Mouse (Mus musculus): ENCODE results near the gene Adcy6. TPM values are rescaled to one million over a fixed set of nuclear protein-coding genes. Genes with fewer than 3 reads are reported as not detected.

The Adcy6 gene
- polyA plus RNA-seq, 1 experiment = 62.8 TPM

DNA sequence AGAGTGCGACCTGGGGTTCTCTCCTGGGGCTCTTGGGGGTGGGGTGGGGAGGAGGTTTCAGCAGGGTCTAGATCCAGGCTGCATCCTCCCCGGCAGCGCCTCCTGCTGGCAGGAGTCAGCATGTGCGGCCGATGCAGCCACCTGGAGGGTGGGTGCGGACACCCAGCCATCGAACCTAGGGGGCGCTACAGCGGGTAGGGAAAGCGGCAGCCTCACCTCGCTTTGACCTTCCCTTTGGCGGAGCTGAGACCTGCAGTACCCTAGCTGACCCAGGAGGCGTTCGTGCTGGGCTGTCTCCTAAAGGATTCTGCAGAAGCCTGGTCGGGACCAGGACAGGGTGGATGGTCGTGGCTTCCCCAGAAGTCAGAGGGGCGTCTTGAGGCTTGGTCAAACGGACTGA, 21.6 kb upstream of the Adcy6 start:
- Histone ChIP-seq H3K4me3 (replicated peaks; ENCODE audit: extremely low read depth, low read depth, low read length) (no peak overlapping the region), H3K4me1 (ENCODE audit: control insufficient read depth, insufficient read depth, low read length) (peaks cover 8% of the 10 kb centered on the region)
- peak; percentile 55 for DNase-seq
- TF ChIP-seq POLR2A (IDR thresholded peaks at IDR 0.05; ENCODE audit: borderline replicate concordance, extremely low read depth, low read depth, low read length) (no peak), CTCF (IDR thresholded peaks at IDR 0.05; ENCODE audit: insufficient read depth, low read length) (peak; percentile 55)
- 4% methylated on average over 18 of the region's 18 CpGs for WGBS

DNA sequence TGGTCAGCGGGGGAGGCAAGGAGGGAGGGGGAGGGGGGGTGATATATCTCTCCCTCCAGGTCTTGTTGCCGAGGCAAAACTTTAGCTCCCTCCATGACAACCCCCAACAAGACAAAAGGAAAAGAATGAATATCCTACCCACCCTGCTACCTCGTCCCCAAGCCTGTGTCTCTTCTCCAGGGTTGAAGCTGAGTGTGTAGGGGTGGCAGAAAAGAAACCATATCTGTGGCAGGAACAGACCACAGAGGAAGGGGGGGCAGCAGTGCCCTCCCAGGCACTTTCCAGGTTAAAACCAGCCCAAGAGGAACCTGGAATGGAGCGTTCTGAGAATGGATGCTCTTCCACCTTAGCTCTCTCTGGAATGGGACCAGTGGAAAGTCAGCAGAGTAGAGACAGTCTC, 20.7 kb upstream of the Adcy6 start, which contains the start of gene Cacnb3:
Gene Cacnb3 (plus strand): TSS at position 301 of the 400 bp plus-strand sequence.
- peaks cover 8% of the 10 kb centered on the region for H3K4me1 ChIP-seq (ENCODE audit: control insufficient read depth, insufficient read depth, low read length)
- no peak for TF ChIP-seq POLR2A (IDR thresholded peaks at IDR 0.05; ENCODE audit: borderline replicate concordance, extremely low read depth, low read depth, low read length)
- no peak for TF ChIP-seq CTCF (IDR thresholded peaks at IDR 0.05; ENCODE audit: insufficient read depth, low read length)
- WGBS = 49% methylated on average over 4 of the region's 4 CpGs
- no peak for DNase-seq
- H3K4me3 ChIP-seq (replicated peaks; ENCODE audit: extremely low read depth, low read depth, low read length) = no peak within 1 kb of the TSS

DNA sequence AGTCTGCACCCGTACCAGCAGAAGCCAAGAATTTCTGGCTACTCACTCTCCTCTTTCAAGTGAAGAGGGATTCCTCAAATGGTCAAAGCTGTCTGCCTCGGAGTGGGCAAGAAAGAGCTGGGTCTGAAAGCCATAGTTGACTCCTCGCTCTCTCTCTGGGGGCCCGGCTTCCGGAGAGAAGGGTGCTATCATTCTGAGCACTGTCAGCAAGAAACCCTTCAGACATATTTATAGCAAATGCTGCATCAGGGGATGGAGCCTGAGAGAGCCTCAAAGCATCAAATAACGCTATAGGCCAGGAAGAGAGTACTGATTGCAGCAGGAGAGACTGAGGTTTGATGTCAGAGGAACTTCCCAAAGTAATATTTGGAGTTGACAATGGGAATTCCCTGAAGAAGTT, 19.6 kb upstream of the Adcy6 start:
- TF ChIP-seq CTCF (IDR thresholded peaks at IDR 0.05; ENCODE audit: insufficient read depth, low read length) (no peak), POLR2A (IDR thresholded peaks at IDR 0.05; ENCODE audit: borderline replicate concordance, extremely low read depth, low read depth, low read length) (no peak)
- H3K4me1 ChIP-seq (ENCODE audit: control insufficient read depth, insufficient read depth, low read length) = peaks cover 8% of the 10 kb centered on the region
- 47% methylated on average over 6 of the region's 6 CpGs for WGBS
- DNase-seq = no peak
- H3K4me3 ChIP-seq (replicated peaks; ENCODE audit: extremely low read depth, low read depth, low read length) = no peak overlapping the region

DNA sequence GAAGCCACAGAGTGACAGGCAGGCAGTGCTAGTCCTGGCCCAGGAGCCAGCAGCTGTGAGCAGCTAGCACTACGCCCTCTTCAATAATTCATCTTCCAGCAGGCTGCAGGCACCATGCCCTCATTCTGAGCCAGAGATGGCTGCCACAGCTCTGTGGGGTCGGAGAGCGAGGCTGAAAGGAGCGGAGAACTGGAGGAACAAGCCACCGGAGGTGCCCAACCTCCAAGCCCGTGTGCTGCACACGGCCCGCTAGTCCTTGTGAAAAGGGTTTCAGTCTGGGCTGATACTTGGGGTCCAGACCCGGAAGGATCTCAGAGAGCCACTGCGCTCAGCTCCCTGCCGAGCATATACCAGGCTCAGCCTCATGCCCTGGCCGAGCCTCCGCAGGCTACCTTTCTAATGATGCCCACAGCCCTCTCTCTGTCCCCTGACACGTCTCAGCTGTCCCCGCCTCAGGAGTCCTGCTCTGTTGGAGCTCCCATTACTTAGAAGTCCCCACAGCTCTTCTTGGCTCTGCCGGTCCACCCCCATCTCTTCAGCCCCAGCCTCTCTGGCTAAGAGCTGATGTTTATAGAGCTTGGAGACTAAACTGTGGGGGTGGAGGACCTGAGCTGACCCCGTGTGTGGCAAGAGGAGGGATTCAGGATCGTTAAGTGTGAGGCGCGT, 18.8 kb upstream of the Adcy6 start:
- TF ChIP-seq POLR2A (IDR thresholded peaks at IDR 0.05; ENCODE audit: borderline replicate concordance, extremely low read depth, low read depth, low read length) (peak; percentile 13; the same call in 1 of the 2 replicates), CTCF (IDR thresholded peaks at IDR 0.05; ENCODE audit: insufficient read depth, low read length) (no peak)
- no peak overlapping the region for H3K4me3 ChIP-seq (replicated peaks; ENCODE audit: extremely low read depth, low read depth, low read length)
- no peak for DNase-seq
- H3K4me1 ChIP-seq (ENCODE audit: control insufficient read depth, insufficient read depth, low read length) = peaks cover 3% of the 10 kb centered on the region; the same call in 1 of the 2 replicates
- whole genome bisulfite sequencing = 9% methylated on average over 20 of the region's 20 CpGs

DNA sequence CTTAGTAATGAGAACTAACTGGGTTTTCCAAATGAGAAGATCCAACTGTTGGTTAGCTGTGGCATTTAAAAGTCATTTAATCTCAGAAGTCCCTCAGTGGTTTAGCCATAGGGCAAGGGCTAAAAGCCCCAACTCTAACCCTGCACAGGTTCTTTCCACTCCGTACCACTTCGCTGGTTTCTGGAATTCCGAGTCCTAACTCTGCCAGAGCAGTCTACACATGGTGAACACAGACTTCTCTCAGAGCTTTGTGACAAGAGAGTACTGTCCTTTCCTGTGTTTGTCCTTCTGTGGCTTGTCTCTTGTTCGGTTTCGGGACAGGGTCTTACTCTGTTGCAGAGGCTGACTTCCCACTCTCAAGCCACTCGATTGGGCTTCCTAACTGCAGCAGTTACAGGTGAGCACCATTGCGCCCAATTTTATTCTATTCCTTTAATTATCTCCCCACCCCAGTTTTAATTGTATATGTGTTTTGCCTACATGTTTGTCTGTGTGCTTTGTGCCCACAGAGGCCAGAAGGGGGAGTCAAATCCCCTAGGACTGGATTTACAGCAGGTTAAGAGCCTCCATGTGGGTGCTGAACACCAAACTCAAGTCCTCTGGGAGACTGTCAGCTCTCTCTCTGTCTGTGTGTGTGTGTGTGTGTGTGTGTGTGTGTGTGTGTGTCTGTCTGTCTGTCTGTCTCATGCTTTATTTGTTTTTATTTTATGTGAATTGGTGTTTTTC, 16.8 kb upstream of the Adcy6 start:
- no peak for TF ChIP-seq CTCF (IDR thresholded peaks at IDR 0.05; ENCODE audit: insufficient read depth, low read length)
- no peak for TF ChIP-seq POLR2A (IDR thresholded peaks at IDR 0.05; ENCODE audit: borderline replicate concordance, extremely low read depth, low read depth, low read length)
- DNase-seq = no peak
- Histone ChIP-seq H3K4me1 (ENCODE audit: control insufficient read depth, insufficient read depth, low read length) (no peaks in the 10 kb centered on the region), H3K4me3 (replicated peaks; ENCODE audit: extremely low read depth, low read depth, low read length) (no peak overlapping the region)
- 71% methylated on average over 7 of the region's 7 CpGs for WGBS

DNA sequence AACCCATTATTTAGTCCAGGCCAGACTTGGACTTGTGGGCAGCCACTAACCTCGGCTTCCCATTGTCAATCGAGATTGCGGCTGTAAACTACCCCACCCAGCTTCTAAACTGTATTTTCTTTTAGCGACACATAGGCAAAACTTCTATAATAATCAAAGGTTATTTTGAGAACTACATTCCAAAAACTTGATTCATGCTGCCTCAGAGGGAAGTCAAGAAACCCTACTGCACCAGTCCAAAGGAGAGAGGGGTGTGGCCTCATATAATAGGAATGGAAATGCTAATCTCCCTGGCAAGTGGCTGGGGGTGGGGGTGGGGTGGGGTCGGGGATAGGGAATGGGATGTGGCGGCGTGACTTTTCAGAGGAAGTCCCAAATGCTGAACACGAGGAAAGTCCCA, 16.2 kb upstream of the Adcy6 start:
- WGBS = 12% methylated on average over 8 of the region's 8 CpGs

DNA sequence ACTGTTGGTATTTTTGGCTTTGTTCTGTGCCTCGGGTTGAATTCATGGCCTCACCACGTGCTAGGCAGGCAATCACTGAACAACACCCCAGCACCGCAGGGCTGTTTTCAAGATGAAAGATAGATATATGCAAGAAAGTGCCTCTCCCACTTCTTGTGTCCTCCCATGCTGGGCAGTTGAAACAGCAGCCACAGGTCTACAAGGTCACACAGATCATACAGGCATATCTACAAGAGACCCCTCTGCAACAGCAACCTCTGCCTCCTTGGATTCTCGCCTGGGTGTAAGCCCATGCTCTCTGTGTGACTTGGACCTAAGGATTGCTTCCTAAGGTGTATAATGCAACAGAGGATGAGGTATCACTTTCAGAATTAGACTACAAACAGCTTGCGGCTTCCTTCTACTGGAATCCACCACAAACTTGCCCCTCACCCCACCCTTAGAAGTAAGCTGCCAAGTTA, 13.5 kb upstream of the Adcy6 start:
- Histone ChIP-seq H3K4me1 (ENCODE audit: control insufficient read depth, insufficient read depth, low read length) (no peaks in the 10 kb centered on the region), H3K4me3 (replicated peaks; ENCODE audit: extremely low read depth, low read depth, low read length) (no peak overlapping the region)
- 50% methylated on average over 5 of the region's 5 CpGs for WGBS
- TF ChIP-seq CTCF (IDR thresholded peaks at IDR 0.05; ENCODE audit: insufficient read depth, low read length) (no peak), POLR2A (IDR thresholded peaks at IDR 0.05; ENCODE audit: borderline replicate concordance, extremely low read depth, low read depth, low read length) (no peak)
- no peak for DNase-seq

More for the DNA sequence above, 16.2 kb upstream of the Adcy6 start:
- no peak for DNase-seq
- H3K4me3 ChIP-seq (replicated peaks; ENCODE audit: extremely low read depth, low read depth, low read length) = no peak overlapping the region
- H3K4me1 ChIP-seq (ENCODE audit: control insufficient read depth, insufficient read depth, low read length) = no peaks in the 10 kb centered on the region
- TF ChIP-seq POLR2A (IDR thresholded peaks at IDR 0.05; ENCODE audit: borderline replicate concordance, extremely low read depth, low read depth, low read length) = no peak
- TF ChIP-seq CTCF (IDR thresholded peaks at IDR 0.05; ENCODE audit: insufficient read depth, low read length) = no peak

DNA sequence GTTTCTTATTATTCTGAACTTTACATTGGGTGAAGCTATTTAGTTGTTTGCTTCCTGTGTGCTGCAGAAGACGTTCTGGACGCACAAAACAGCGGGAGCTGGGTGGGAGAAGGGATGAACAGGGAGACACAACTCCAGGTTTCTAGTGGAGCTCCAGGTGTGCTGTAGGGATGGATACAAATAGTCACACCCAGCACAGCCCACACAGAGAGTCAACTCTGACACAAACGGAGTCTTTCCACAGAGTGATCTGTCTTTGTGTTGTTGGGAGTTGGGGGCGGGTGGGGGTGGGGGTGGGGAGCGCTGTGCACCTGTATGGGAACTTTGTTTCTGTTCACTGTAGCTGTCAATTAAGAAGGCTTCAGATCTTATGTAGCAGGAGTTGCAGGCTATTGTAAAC, 12.8 kb upstream of the Adcy6 start:
- TF ChIP-seq CTCF (IDR thresholded peaks at IDR 0.05; ENCODE audit: insufficient read depth, low read length) (no peak), POLR2A (IDR thresholded peaks at IDR 0.05; ENCODE audit: borderline replicate concordance, extremely low read depth, low read depth, low read length) (no peak)
- Histone ChIP-seq H3K4me3 (replicated peaks; ENCODE audit: extremely low read depth, low read depth, low read length) (no peak overlapping the region), H3K4me1 (ENCODE audit: control insufficient read depth, insufficient read depth, low read length) (no peaks in the 10 kb centered on the region)
- 28% methylated on average over 6 of the region's 6 CpGs for WGBS
- no peak for DNase-seq

DNA sequence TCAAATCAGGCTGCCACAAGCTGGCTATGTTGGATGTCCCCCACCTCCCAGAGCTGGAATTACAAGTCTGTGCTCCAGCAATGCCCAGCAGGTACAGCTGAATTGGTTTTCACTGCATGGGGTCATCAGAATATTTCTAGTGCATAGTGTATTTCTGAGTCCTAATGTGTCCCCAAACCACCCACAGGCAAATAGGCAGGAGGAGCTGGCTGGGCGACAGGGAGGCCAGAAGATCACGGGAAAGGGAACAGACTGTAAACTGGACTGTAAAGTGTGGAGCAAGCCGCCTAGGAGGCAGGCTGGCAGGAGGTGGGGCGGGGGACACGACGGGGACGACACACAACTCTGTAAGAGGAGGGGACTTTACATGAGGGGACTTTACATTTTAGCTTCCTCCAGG, 12.3 kb upstream of the Adcy6 start:
- TF ChIP-seq POLR2A (IDR thresholded peaks at IDR 0.05; ENCODE audit: borderline replicate concordance, extremely low read depth, low read depth, low read length) (no peak), CTCF (IDR thresholded peaks at IDR 0.05; ENCODE audit: insufficient read depth, low read length) (no peak)
- WGBS = 13% methylated on average over 7 of the region's 7 CpGs
- H3K4me3 ChIP-seq (replicated peaks; ENCODE audit: extremely low read depth, low read depth, low read length) = no peak overlapping the region
- no peak for DNase-seq
- no peaks in the 10 kb centered on the region for H3K4me1 ChIP-seq (ENCODE audit: control insufficient read depth, insufficient read depth, low read length)

DNA sequence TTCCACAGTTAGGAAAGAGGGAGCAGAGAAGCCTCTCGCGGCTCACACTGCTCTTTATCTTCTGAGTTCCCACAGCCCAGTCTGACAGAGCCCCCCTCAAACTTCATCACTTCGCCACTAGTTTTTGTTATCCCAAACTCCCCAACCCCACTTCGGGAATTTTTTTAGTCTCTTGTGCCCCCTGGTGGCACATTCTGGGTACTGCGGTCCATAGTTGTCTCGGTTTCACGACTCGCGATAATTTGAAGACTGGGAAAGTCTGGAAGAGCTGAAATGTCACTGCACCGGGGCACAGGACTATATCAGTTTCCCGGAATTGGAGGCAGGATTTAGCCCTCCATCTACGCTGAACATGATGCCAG, 7.3 kb upstream of the Adcy6 start:
- peak; percentile 87 for DNase-seq
- TF ChIP-seq CTCF (IDR thresholded peaks at IDR 0.05; ENCODE audit: insufficient read depth, low read length) (peak; percentile 73), POLR2A (IDR thresholded peaks at IDR 0.05; ENCODE audit: borderline replicate concordance, extremely low read depth, low read depth, low read length) (no peak)
- H3K4me1 ChIP-seq (ENCODE audit: control insufficient read depth, insufficient read depth, low read length) = no peaks in the 10 kb centered on the region
- WGBS = under 1% methylated on average over 12 of the region's 12 CpGs
- H3K4me3 ChIP-seq (replicated peaks; ENCODE audit: extremely low read depth, low read depth, low read length) = no peak overlapping the region
